Mouse (Mus musculus) embryonic facial prominence, embryonic 10.5 days (tissue): ENCODE measurements at regions not wholly inside any gene's neighbourhood (a gene's known extent, or its start where the extent isn't known, plus 50 kb on each side); places are given as distances from the start of the nearest gene placed in this dataset.

Source experiments
- DNase-seq: peaks from one replicate; pipeline ENCODE4 v3.0.0-alpha.2; 2017; ENCODE audit warnings: low spot score
- H3K27ac ChIP-seq: fragments of 300-500 bp; sonication (generic); replicated peaks from 2 replicates; pipeline ENCODE4 v1.5.1; 2016; ENCODE audit warnings: mild to moderate bottlenecking
- H3K27me3 ChIP-seq: fragments of 300-500 bp; sonication (generic); replicated peaks from 2 replicates; pipeline ENCODE4 v1.6.1; 2016; ENCODE audit warnings: low read depth, mild to moderate bottlenecking; ENCODE audit not compliant: poor library complexity, severe bottlenecking
- H3K36me3 ChIP-seq: fragments of 300-500 bp; sonication (generic); replicated peaks from 2 replicates; pipeline ENCODE4 v1.6.1; 2016; ENCODE audit warnings: mild to moderate bottlenecking, moderate library complexity
- H3K4me1 ChIP-seq: fragments of 300-500 bp; sonication (generic); 2 replicates; pipeline ENCODE4 v1.6.1; 2016
- H3K4me3 ChIP-seq: fragments of 300-500 bp; sonication (generic); 2 replicates; pipeline ENCODE4 v1.5.1; 2016; ENCODE audit warnings: mild to moderate bottlenecking, moderate library complexity
- H3K9me3 ChIP-seq: fragments of 300-500 bp; sonication (generic); 2 replicates; pipeline ENCODE4 v1.6.1; 2016; ENCODE audit warnings: mild to moderate bottlenecking
- WGBS: fragments of 180-500 bp; shearing (Covaris S2); methylation state at CpG from one replicate; pipeline ENCODE4 v1.1.7; 2016; 5-methylcytosine and 5-hydroxymethylcytosine counted together

DNA sequence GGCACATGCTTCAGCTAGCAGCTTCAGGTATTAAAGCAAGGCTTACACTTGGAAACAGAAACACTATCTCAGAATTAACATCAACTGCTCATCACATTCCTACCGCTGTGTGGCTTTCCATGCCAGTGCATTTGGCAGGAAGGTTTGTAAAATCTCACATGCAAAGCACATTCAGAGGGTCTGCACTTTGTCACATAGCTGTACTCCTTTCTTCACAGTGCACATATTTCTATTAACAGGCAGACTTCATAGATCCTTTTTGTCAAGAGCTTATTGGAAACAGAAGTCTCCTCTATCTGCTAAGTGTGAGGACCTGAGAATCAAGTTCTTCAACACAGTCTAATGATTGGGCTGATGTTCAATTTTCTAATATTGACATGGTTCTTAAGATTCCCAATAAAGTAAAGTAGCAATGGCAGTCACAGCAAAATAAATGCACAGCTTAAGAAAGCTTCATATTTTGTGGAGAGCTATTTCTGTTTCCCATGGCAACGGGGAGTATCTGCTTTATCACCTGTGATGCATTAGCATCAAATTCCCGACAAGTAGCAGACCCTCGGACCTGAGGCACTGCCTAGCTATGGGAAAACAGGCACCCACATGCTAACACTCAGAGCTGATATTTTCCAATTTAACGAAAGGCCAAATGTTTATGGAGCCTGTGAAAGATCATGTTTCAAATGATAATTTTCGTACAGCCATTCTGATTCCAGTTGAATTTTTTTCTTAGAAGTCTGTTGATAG is 876.8 kb upstream of the Igfbp7 start:
- Histone ChIP-seq H3K36me3 (no peaks in the 10 kb centered on the region), H3K27ac (no peak overlapping the region; the same call in 1 of the 2 replicates), H3K27me3 (no peaks in the 10 kb centered on the region), H3K4me1 (peaks cover 8% of the 10 kb centered on the region; the same call in 1 of the 2 replicates), H3K4me3 (no peak overlapping the region), H3K9me3 (no peaks in the 10 kb centered on the region)
- peak; percentile 55 for DNase-seq
- WGBS, result 45% methylated on average over 6 of the region's 6 CpGs

DNA sequence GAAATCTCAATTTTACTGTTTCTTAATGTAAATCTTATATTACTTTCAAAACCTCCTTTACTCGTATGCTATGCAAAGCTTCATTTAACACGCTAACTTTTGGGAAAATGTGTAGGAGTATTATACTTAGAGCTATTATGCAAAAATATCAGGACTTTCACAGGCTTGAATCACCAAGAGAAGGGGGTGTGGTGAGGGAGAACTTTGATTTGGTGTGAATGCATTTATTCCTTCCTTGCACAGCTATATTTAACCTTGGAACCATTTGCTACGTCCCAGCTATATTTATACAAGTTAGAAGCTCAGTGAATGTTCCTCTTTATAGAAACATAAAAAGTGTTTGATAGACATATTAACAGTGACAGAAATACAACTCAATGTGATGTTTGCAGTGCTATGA is 843.6 kb upstream of the Igfbp7 start:
- no peaks in the 10 kb centered on the region for H3K36me3 ChIP-seq
- H3K27me3 ChIP-seq, result no peaks in the 10 kb centered on the region
- H3K9me3 ChIP-seq, result no peaks in the 10 kb centered on the region
- no peak overlapping the region for H3K27ac ChIP-seq
- H3K4me3 ChIP-seq, result no peak overlapping the region
- no peaks in the 10 kb centered on the region for H3K4me1 ChIP-seq
- no peak for DNase-seq
- WGBS, result 86% methylated on average over 3 of the region's 3 CpGs

DNA sequence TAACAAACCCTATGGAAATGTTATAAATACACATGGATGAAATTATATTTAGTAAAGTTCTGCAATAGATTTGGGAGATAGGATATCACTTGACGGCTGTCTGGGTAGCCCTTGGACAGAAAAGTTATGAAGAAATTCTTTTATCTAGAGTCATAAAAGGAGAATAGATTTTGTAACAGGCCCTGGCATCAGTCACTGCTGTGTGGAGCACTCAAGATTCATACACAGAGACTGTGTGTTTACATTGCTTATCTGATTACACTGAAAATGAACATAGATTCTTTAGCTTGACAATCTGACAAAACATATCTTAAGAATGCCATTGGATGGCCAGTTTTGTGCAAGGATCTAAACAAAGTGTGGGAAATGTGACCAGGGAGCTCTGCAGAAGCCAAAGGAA is 805.9 kb upstream of the Igfbp7 start:
- H3K4me1 ChIP-seq, result no peaks in the 10 kb centered on the region
- H3K9me3 ChIP-seq, result no peaks in the 10 kb centered on the region
- DNase-seq, result no peak
- WGBS, result 73% methylated on average over 1 of the region's 1 CpGs
- no peaks in the 10 kb centered on the region for H3K27me3 ChIP-seq
- no peak overlapping the region for H3K27ac ChIP-seq
- no peaks in the 10 kb centered on the region for H3K36me3 ChIP-seq
- no peak overlapping the region for H3K4me3 ChIP-seq
